Mouse (Mus musculus): ENCODE results near the gene Tlcd2. TPM values are rescaled to one million over a fixed set of nuclear protein-coding genes. Genes with fewer than 3 reads are reported as not detected.

Tlcd2 gene
- polyA plus RNA-seq, 1 experiment from 2014 or later: 0.85 TPM

DNA sequence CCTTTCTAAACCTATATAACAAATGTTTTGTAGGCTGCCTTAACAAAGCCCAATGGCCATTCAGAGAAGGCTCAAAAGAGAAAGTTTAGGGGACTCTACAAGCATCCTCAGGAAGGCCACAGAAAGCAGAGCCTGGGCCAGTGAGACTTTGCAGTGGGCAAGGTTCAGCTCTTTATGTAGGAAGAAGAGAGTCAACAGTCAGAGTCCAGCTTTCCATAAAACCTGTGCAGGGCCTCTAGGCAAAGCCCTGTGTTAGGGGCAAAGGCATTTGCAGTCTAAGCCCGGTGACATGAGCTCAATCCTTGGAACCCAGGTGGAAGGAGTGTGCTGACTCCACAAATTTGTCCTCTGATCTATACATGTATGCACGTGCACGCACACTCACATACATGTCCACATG lies 37.1 kb upstream of the Tlcd2 start:
- CTCF ChIA-PET: no interaction called here
- no peaks in the 10 kb centered on the region for H3K27me3 ChIP-seq
- ATAC-seq: no peak
- in situ Hi-C loops (cut with MboI; ENCODE audit: low pct_unique_long_range_greater_than_20kb): no loop called here
- no peak for DNase-seq (ENCODE audit: low read depth, low spot score)
- no peak for TF ChIP-seq CTCF (IDR thresholded peaks at IDR 0.05)
- POLR2A ChIA-PET: interaction anchor here (1.4 kb wide), 1 partner anchor 11 kb away, joined by 4 read pairs; no protein-coding TSS in a partner anchor

DNA sequence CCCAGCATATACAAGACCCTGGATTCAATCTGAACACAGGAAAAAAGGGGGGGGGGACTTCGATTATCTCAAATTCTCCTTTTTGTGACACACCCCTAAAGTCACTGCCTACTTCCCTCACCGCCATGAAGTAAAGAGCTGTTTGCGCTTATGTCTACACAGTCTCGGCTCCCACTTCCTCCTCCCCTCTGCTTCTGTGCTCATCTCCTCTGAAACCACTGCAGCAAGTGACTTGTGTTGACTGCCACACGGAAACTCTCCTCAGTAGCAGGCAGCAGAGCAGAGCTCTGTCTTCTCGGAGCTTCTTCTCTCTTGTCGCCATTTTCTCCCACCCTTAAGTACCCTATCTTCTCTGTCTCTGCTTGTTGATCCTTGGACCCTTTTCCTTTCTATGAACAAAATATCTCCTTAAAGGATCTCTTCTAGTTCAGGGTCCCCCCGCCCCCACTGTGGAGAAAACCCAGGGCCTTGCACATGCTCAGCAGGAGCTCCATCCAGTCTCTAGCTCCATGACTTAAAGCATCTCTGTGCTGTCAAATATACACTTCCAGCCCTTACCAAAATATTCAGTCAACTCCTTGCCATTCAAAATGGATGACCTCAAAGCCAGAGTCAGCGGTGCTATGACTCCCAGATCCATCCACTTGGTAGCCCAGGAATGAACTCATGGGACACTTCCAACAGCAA lies 32.4 kb upstream of the Tlcd2 start:
- in situ Hi-C loops (cut with MboI; ENCODE audit: low pct_unique_long_range_greater_than_20kb): no loop called here
- ChIA-PET CTCF (interaction anchor here (1.2 kb wide), 1 partner anchor 18 kb away, joined by 3 read pairs; no protein-coding TSS in a partner anchor), POLR2A (interaction anchor here (1.0 kb wide), 2 partner anchors 10 to 68 kb away, joined by 3 read pairs; partner anchors contain the start of gene Serpinf2)
- no peaks in the 10 kb centered on the region for H3K27me3 ChIP-seq
- no peak for DNase-seq (ENCODE audit: low read depth, low spot score)
- no peak for ATAC-seq
- TF ChIP-seq CTCF (IDR thresholded peaks at IDR 0.05): no peak

DNA sequence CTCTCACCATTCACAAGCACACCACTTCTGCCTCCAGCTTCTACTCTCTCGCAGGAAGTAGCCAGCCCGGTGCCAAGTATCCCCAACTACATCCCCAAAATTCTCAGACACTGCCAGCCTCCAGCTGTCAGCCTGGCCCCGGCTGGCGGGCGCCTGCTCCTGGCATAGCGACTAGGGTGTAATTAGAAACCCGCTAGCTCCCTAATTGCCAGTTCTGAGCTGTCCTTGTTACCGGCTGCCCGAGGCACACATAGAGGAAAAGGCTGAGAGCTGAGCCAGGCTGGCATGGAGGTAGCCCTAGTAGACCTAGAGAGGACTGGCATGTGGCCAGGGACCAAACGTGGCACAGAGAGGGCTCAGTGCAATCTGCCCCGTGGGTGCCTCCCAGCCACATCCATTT lies 30.2 kb upstream of the Tlcd2 start:
- in situ Hi-C loops (cut with MboI; ENCODE audit: low pct_unique_long_range_greater_than_20kb): no loop called here
- DNase-seq (ENCODE audit: low read depth, low spot score): no peak
- CTCF ChIA-PET: no interaction called here
- ATAC-seq: no peak
- H3K27me3 ChIP-seq: no peaks in the 10 kb centered on the region
- no peak for TF ChIP-seq CTCF (IDR thresholded peaks at IDR 0.05)
- POLR2A ChIA-PET: no interaction called here

DNA sequence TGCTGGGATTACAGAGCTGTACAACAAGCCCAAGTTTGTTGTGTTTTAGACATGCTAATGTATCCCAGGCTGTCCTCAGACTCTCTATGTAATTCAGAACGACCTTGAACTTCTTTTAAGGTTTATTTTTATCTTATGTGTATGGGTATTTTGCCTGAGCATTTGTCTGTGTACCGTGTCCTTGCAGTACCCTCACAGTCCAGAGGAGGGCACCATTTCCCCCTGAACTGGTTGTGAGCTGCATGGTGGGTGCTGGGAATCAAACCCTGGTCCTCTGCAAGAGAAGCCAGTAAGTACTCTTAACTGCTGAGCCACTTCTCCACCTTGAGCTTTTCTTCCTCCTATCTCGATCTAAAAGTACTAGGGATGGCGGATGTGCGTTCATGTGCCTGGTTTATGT lies 27.4 kb upstream of the Tlcd2 start:
- ChIA-PET CTCF (interaction anchor here (1.2 to 1.8 kb wide), 3 partner anchors 19 to 32 kb away, joined by 3 to 6 read pairs (median 3); no protein-coding TSS in a partner anchor), POLR2A (interaction anchor here (0.7 to 1.0 kb wide), 4 partner anchors 13 to 138 kb away, joined by 3 to 5 read pairs (median 4); no protein-coding TSS in a partner anchor)
- DNase-seq (ENCODE audit: low read depth, low spot score): no peak
- TF ChIP-seq CTCF (IDR thresholded peaks at IDR 0.05): no peak
- H3K27me3 ChIP-seq: no peaks in the 10 kb centered on the region
- no peak for ATAC-seq
- in situ Hi-C loops (cut with MboI; ENCODE audit: low pct_unique_long_range_greater_than_20kb): no loop called here

DNA sequence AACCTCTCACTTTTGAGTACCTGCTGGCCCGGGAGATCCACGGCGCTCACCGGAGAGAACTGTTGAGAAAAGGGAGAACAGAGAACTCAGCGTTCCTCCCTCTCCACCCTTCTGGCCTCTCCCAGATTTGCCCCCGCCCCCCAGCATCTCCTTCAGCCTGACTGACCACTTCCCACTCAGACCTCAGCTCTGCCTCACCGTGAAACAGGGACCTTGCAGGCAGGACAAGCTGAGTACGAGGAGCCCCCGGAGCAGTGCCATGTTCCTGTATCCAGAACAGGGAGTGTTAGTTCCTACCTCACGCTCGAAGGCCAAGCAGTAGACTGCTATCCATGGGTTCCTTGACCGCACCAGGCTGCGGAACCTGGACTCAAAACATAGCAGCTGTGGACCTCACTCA lies 23.3 kb upstream of the Tlcd2 start:
- POLR2A ChIA-PET: no interaction called here
- in situ Hi-C loops (cut with MboI; ENCODE audit: low pct_unique_long_range_greater_than_20kb): no loop called here
- no peak for ATAC-seq
- CTCF ChIA-PET: no interaction called here
- H3K27me3 ChIP-seq: no peaks in the 10 kb centered on the region
- no peak for DNase-seq (ENCODE audit: low read depth, low spot score)
- TF ChIP-seq CTCF (IDR thresholded peaks at IDR 0.05): no peak

DNA sequence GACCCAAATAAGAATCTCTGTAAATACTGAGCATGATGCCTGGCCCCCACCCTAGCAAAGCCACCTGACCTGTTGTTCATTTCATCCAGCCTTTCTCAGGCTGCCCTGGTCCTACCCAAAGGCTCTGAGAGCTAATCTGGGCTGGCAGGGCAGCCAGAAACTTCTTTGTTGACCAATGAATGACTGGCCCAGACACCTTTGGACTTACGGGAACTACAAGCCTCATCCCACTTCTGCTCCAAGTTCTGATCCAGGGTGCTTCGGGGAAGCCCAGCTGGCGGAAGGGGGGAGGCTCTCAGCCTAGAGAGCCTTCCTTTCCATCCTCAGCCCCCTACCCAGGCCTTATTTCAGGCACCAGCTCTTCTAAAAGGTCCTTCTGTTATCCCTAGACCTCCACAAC lies 22.7 kb upstream of the Tlcd2 start:
- in situ Hi-C loops (cut with MboI; ENCODE audit: low pct_unique_long_range_greater_than_20kb): no loop called here
- no peak for TF ChIP-seq CTCF (IDR thresholded peaks at IDR 0.05)
- CTCF ChIA-PET: interaction anchor here (1.1 kb wide), 1 partner anchor 35 kb away, joined by 3 read pairs; no protein-coding TSS in a partner anchor

DNA sequence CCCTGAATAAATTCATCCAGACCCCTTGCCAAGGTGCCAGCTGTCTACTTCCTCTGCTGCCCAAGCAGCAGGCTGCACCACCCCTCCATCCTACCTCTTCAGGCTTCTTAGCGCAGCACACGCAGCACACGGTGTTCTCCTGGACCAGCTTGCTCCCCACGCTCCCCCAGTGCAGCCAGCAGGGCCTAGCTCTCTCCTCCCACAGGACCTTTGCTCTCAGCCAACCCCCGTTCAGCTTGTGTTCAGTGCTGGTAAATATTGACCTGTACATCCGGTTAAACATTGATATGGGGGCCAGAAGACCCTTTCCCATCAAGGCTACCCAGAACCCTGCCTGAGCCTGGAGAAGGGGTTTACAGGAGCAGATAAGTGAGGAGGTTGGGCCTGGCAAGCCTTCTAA lies 22.2 kb upstream of the Tlcd2 start, which contains the start of gene Serpinf2:
Gene Serpinf2 (minus strand): TSS at position 229 of the 400 bp plus-strand sequence.
- ATAC-seq (no peak), DNase-seq (ENCODE audit: low read depth, low spot score) (no peak)
- ChIA-PET CTCF (interaction anchor here (1.1 kb wide), 1 partner anchor 35 kb away, joined by 3 read pairs; no protein-coding TSS in a partner anchor), POLR2A (interaction anchor here (0.8 kb wide), 1 partner anchor 11 kb away, joined by 3 read pairs; no protein-coding TSS in a partner anchor)
- no peak for TF ChIP-seq CTCF (IDR thresholded peaks at IDR 0.05)
- H3K27me3 ChIP-seq: no peaks in the 10 kb centered on the region
- in situ Hi-C loops (cut with MboI; ENCODE audit: low pct_unique_long_range_greater_than_20kb): no loop called here

More for the DNA sequence above, 22.7 kb upstream of the Tlcd2 start:
- H3K27me3 ChIP-seq: no peaks in the 10 kb centered on the region
- ATAC-seq (no peak), DNase-seq (ENCODE audit: low read depth, low spot score) (no peak)
- POLR2A ChIA-PET: no interaction called here

DNA sequence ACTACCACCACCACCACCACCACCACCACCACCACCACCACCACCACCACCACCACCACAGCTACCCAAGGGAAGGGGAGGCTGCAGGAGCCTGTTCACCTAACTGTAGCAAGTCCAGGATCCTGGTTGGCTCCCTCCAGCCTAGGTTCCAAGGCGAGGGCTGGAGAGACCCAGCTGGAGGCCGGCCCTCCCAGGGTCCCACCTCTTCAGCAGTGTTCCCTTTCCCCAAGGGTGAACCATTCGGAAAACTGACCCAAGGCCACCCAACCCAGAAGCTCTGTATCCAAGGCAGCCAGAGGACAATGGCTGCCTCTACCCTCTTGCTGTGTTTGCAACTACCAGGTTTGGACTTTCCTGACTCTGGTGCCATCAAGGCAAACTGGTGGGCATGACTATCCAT lies 21.6 kb upstream of the Tlcd2 start:
- ATAC-seq (no peak), DNase-seq (ENCODE audit: low read depth, low spot score) (no peak)
- CTCF ChIA-PET: interaction anchor here (1.1 kb wide), 1 partner anchor 36 kb away, joined by 3 read pairs; no protein-coding TSS in a partner anchor
- TF ChIP-seq CTCF (IDR thresholded peaks at IDR 0.05): no peak
- POLR2A ChIA-PET: interaction anchor here (0.8 kb wide), 1 partner anchor 11 kb away, joined by 3 read pairs; no protein-coding TSS in a partner anchor
- no peaks in the 10 kb centered on the region for H3K27me3 ChIP-seq
- in situ Hi-C loops (cut with MboI; ENCODE audit: low pct_unique_long_range_greater_than_20kb): no loop called here

DNA sequence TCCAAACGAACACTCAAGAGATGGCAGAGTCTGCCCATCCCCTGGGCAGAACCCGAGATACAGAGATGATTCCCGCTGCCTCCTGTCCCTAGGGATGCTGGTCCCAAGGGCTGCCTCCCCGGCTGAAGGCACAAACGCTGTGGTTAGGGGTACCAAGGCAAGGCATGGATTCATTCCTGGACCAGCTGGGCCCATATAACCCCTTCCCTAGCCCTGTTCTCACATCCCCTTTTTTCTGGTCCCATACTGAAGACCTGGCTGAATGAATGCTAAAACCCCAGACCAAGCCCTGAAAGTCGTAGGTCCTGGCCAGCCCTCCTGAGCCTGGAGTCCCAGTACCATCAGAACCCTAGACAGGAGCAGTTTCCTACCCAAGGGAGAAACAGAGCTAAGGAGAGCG lies 20.5 kb upstream of the Tlcd2 start:
- H3K27me3 ChIP-seq: no peaks in the 10 kb centered on the region
- ChIA-PET POLR2A (no interaction called here), CTCF (interaction anchor here (0.6 to 0.8 kb wide), 2 partner anchors 35 to 371 kb away, joined by 3 to 4 read pairs; no protein-coding TSS in a partner anchor)
- no peak for DNase-seq (ENCODE audit: low read depth, low spot score)
- ATAC-seq: no peak
- in situ Hi-C loops (cut with MboI; ENCODE audit: low pct_unique_long_range_greater_than_20kb): no loop called here
- no peak for TF ChIP-seq CTCF (IDR thresholded peaks at IDR 0.05)

DNA sequence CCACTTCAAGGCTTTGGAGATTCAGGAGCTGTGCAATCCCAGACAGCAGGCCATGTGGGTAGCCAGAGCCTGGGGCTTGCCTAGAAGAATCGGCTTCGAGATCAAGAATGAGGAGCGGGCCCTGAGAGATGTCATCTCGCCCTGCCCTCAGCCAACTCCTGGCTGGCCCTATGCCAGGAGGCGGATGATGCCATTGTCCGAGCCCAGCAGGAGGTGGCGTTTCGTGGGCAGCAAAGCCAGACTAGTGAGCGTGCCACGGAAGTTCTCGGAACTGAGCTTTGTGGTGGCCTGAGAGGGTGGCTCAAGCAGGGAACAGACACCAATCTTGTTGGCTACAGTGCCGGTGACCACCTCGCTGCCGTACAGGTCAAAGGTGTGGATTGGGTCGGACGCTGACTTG lies 19.9 kb upstream of the Tlcd2 start:
- ChIA-PET CTCF (interaction anchor here (0.8 to 1.1 kb wide), 2 partner anchors 14 to 35 kb away, joined by 3 read pairs; no protein-coding TSS in a partner anchor), POLR2A (no interaction called here)
- no peak for ATAC-seq
- in situ Hi-C loops (cut with MboI; ENCODE audit: low pct_unique_long_range_greater_than_20kb): no loop called here
- no peaks in the 10 kb centered on the region for H3K27me3 ChIP-seq
- no peak for TF ChIP-seq CTCF (IDR thresholded peaks at IDR 0.05)
- no peak for DNase-seq (ENCODE audit: low read depth, low spot score)

DNA sequence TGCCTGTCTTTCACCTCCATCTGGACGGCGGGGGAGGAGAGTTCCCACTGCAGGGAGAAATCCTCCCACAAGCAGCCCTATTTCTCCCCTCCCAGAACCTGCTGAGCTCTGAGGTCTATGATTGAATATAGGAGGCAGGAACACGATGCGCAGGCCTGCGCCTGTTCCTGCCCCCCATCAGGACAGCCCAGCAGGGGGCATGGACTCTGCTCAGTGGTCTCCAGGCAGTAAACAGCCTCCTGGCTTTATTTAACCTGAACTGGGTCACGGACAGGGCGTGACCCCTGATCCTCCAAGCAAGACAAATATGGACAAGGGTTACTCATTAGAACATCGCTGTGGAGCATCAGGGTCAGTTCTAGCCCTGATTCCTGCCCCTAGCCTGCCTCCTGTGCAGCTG lies 17.8 kb upstream of the Tlcd2 start:
- in situ Hi-C loops (cut with MboI; ENCODE audit: low pct_unique_long_range_greater_than_20kb): no loop called here
- DNase-seq (ENCODE audit: low read depth, low spot score): no peak
- no peaks in the 10 kb centered on the region for H3K27me3 ChIP-seq
- TF ChIP-seq CTCF (IDR thresholded peaks at IDR 0.05): no peak
- ChIA-PET POLR2A (no interaction called here), CTCF (no interaction called here)
- ATAC-seq: no peak
